Mouse (Mus musculus): ENCODE results near the gene Krtap4-8. TPM values are rescaled to one million over a fixed set of nuclear protein-coding genes. Genes with fewer than 3 reads are reported as not detected.

Krtap4-8 gene
- polyA plus RNA-seq, 1 experiment: not detected

DNA sequence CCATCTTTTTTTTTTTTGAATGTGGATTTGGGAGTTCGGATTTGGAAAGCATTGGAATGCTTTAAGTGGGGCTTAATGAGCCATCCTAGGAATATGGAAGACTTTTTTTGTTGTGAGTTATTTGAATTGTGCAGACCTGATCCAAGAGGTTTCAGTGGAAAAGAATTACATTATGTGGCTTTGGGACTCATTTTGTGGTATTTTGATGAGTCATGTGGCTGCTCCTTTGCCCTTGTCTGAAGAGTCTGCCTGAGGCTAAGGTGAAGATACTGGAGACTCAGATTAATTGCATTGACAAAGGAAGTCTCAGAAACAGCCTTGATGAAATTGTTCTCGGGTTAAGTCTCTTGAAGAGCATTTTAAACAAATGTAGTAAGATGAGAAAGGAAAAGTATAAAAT, 12.1 kb downstream of the Krtap4-8 start:
- TF ChIP-seq CTCF (IDR thresholded peaks at IDR 0.05; ENCODE audit: borderline replicate concordance, control insufficient read depth, extremely low read depth, insufficient read depth, low read length, poor library complexity) (no peak), POLR2A (IDR thresholded peaks at IDR 0.05; ENCODE audit: control insufficient read depth, extremely low read depth, insufficient read depth, low read length, poor library complexity) (no peak)

DNA sequence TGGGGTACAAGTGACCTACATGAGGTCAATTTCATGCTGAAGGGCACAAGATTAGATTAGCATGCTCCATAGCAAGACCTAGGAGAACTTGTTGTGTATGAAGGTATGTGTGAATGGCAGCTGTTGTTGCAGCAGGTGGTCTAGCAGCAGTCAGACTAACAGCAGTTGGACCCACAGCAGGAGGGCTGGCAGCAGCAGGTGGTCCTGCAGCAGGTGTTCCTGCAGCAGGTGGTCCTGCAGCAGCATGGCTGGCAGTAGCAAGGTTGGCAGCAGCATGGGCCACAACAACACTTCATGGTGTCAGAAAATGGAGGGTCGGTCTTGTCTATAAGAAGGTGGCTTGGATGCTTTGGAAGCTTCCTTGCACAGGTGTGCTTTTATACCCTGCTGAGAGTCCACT, 21.6 kb downstream of the Krtap4-8 start:
- WGBS: 100% methylated on average over 1 of the region's 1 CpGs
- no peak overlapping the region for H3K27ac ChIP-seq (ENCODE audit: control insufficient read depth, insufficient read depth, low read length)

More for the DNA sequence above, 12.1 kb downstream of the Krtap4-8 start:
- Histone ChIP-seq H3K27ac (ENCODE audit: control insufficient read depth, insufficient read depth, low read length) (no peak overlapping the region), H3K27me3 (ENCODE audit: control insufficient read depth, insufficient read depth, low read length) (no peaks in the 10 kb centered on the region), H3K4me1 (replicated peaks; ENCODE audit: control insufficient read depth, insufficient read depth, low read length) (no peaks in the 10 kb centered on the region), H3K36me3 (ENCODE audit: control insufficient read depth, insufficient read depth, low read length) (no peaks in the 10 kb centered on the region), H3K4me3 (ENCODE audit: control insufficient read depth, insufficient read depth, low read length) (no peak overlapping the region)
- 89% methylated on average over 2 of the region's 2 CpGs for WGBS
- DNase-seq: no peak

DNA sequence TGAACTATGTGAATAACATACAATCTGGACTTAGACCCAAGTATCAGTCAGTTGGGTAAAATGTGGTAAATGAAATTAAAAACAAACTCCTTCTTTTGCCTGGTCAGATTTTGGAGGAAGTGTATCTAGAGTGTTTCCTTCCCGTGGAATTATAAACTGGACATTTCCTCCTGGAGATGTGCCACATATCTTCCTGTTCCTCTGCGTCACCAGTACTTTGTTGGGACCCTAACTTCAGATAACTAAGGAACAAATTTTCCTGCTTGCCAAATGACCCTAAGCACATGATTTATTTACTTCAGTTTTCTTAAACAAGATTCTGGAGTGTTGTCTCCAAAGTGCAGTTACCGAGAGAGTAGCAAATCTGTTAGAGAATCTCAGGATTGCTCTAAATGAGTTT, 36.5 kb downstream of the Krtap4-8 start:
- no peak for TF ChIP-seq POLR2A (IDR thresholded peaks at IDR 0.05; ENCODE audit: control insufficient read depth, extremely low read depth, insufficient read depth, low read length, poor library complexity)
- TF ChIP-seq CTCF (IDR thresholded peaks at IDR 0.05; ENCODE audit: borderline replicate concordance, control insufficient read depth, extremely low read depth, insufficient read depth, low read length, poor library complexity): no peak
- no peaks in the 10 kb centered on the region for H3K27me3 ChIP-seq (ENCODE audit: control insufficient read depth, insufficient read depth, low read length)
- no peak for DNase-seq
- H3K4me1 ChIP-seq (replicated peaks; ENCODE audit: control insufficient read depth, insufficient read depth, low read length): no peaks in the 10 kb centered on the region
- WGBS: 93% methylated on average over 3 of the region's 3 CpGs
- no peak overlapping the region for H3K27ac ChIP-seq (ENCODE audit: control insufficient read depth, insufficient read depth, low read length)
- H3K4me3 ChIP-seq (ENCODE audit: control insufficient read depth, insufficient read depth, low read length): no peak overlapping the region
- no peaks in the 10 kb centered on the region for H3K36me3 ChIP-seq (ENCODE audit: control insufficient read depth, insufficient read depth, low read length)

More for the DNA sequence above, 21.6 kb downstream of the Krtap4-8 start:
- no peaks in the 10 kb centered on the region for H3K27me3 ChIP-seq (ENCODE audit: control insufficient read depth, insufficient read depth, low read length)
- TF ChIP-seq CTCF (IDR thresholded peaks at IDR 0.05; ENCODE audit: borderline replicate concordance, control insufficient read depth, extremely low read depth, insufficient read depth, low read length, poor library complexity): no peak
- no peak for TF ChIP-seq POLR2A (IDR thresholded peaks at IDR 0.05; ENCODE audit: control insufficient read depth, extremely low read depth, insufficient read depth, low read length, poor library complexity)
- H3K4me1 ChIP-seq (replicated peaks; ENCODE audit: control insufficient read depth, insufficient read depth, low read length): no peaks in the 10 kb centered on the region
- H3K4me3 ChIP-seq (ENCODE audit: control insufficient read depth, insufficient read depth, low read length): no peak overlapping the region
- DNase-seq: no peak
- H3K36me3 ChIP-seq (ENCODE audit: control insufficient read depth, insufficient read depth, low read length): no peaks in the 10 kb centered on the region

DNA sequence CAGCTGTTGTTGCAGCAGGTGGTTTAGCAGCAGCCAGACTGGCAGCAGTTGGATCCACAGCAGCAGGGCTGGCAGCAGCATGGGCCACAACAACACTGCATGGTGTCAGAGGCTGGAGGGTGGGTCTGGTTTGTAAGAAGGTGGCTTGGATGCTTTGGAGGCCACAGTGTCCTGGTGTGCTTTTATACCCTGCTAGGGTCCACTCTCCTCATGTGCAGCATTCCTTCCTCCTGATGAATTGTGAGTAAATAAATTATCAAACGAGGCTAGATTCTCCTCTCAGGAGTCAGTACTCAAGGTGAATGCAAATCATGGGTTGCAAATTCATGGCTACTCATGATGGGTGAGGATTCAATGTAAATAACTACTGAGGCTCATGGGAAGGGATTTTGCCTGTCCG, 46.3 kb downstream of the Krtap4-8 start, which contains the start of gene Gm14180:
TSS of gene Gm14180 (minus strand) at position 101 of the 400 bp plus-strand sequence.
- 68% methylated on average over 2 of the region's 2 CpGs for WGBS
- no peak within 1 kb of the TSS for H3K4me3 ChIP-seq (ENCODE audit: control insufficient read depth, insufficient read depth, low read length)
- H3K27ac ChIP-seq (ENCODE audit: control insufficient read depth, insufficient read depth, low read length): no peak within 1 kb of the TSS
- H3K36me3 ChIP-seq (ENCODE audit: control insufficient read depth, insufficient read depth, low read length): no peaks in the 10 kb centered on the region
- no peaks in the 10 kb centered on the region for H3K4me1 ChIP-seq (replicated peaks; ENCODE audit: control insufficient read depth, insufficient read depth, low read length)
- no peaks in the 10 kb centered on the region for H3K27me3 ChIP-seq (ENCODE audit: control insufficient read depth, insufficient read depth, low read length)
- no peak for DNase-seq
- TF ChIP-seq POLR2A (IDR thresholded peaks at IDR 0.05; ENCODE audit: control insufficient read depth, extremely low read depth, insufficient read depth, low read length, poor library complexity): no peak
- no peak for TF ChIP-seq CTCF (IDR thresholded peaks at IDR 0.05; ENCODE audit: borderline replicate concordance, control insufficient read depth, extremely low read depth, insufficient read depth, low read length, poor library complexity)

Other genes starting within 250 kb of the Krtap4-8 start
- 0.09 TPM in 1 of 2 replicates, not detected in the other for gene Krt40, start 237.5 kb downstream of the Krtap4-8 start, polyA plus RNA-seq (2012; rRNA removed)
- 0.46 and 0.66 TPM in 2 replicates for gene Krtap3-3, start 229.8 kb downstream of the Krtap4-8 start, polyA plus RNA-seq (2012; rRNA removed)
- gene Krtap3-2, start 223.9 kb downstream of the Krtap4-8 start, polyA plus RNA-seq (2012; rRNA removed): 0.15 and 0.19 TPM in 2 replicates
- not detected in 2 replicates for gene Gm11939, start 221.2 kb downstream of the Krtap4-8 start, polyA plus RNA-seq (2012; rRNA removed)
- gene Krtap3-1, start 214.1 kb downstream of the Krtap4-8 start, polyA plus RNA-seq (2012; rRNA removed): 0.43 and 0.81 TPM in 2 replicates
- not detected in 2 replicates for gene Krtap1-5, start 199.7 kb downstream of the Krtap4-8 start, polyA plus RNA-seq (2012; rRNA removed)
- not detected in 2 replicates for gene Krtap1-4, start 197.1 kb downstream of the Krtap4-8 start, polyA plus RNA-seq (2012; rRNA removed)
- gene Krtap1-3, start 189.4 kb downstream of the Krtap4-8 start, polyA plus RNA-seq (2012; rRNA removed): not detected in 2 replicates
- not detected in 2 replicates for gene Krtap9-3, start 182.6 kb downstream of the Krtap4-8 start, polyA plus RNA-seq (2012; rRNA removed)
- gene Gm11938, start 177.4 kb downstream of the Krtap4-8 start, polyA plus RNA-seq (2012; rRNA removed): 0.33 TPM in 1 of 2 replicates, not detected in the other
- gene Gm11937, start 170.5 kb downstream of the Krtap4-8 start, polyA plus RNA-seq (2012; rRNA removed): not detected in 2 replicates
- 0.22 and 0.37 TPM in 2 replicates for gene Krtap2-4, start 165.9 kb downstream of the Krtap4-8 start, polyA plus RNA-seq (2012; rRNA removed)
- not detected in 2 replicates for gene Gm11562, start 160.3 kb downstream of the Krtap4-8 start, polyA plus RNA-seq (2012; rRNA removed)
- not detected in 2 replicates for gene Krtap4-1, start 152.5 kb downstream of the Krtap4-8 start, polyA plus RNA-seq (2012; rRNA removed)
- gene Krtap4-2, start 145.6 kb downstream of the Krtap4-8 start, polyA plus RNA-seq (2012; rRNA removed): not detected in 2 replicates
- gene Krtap4-7, start 136.6 kb downstream of the Krtap4-8 start, polyA plus RNA-seq (2012; rRNA removed): not detected in 2 replicates
- not detected in 2 replicates for gene Gm11555, start 130.5 kb downstream of the Krtap4-8 start, polyA plus RNA-seq (2012; rRNA removed)
- gene Gm11563, start 121.7 kb downstream of the Krtap4-8 start, polyA plus RNA-seq (2012; rRNA removed): not detected in 2 replicates
- gene Krtap4-6, start 114.7 kb downstream of the Krtap4-8 start, polyA plus RNA-seq (2012; rRNA removed): not detected in 2 replicates
- not detected in 2 replicates for gene Gm14190, start 90.0 kb downstream of the Krtap4-8 start, polyA plus RNA-seq (2012; rRNA removed)
- gene Gm14180, start 46.4 kb downstream of the Krtap4-8 start, polyA plus RNA-seq (2012; rRNA removed): not detected in 2 replicates
- gene Gm11595, start 7.8 kb downstream of the Krtap4-8 start, polyA plus RNA-seq (2012; rRNA removed): not detected in 2 replicates
- 0.17 TPM in 1 of 2 replicates, not detected in the other for gene Krtap4-9, start 4.5 kb upstream of the Krtap4-8 start, polyA plus RNA-seq (2012; rRNA removed)
- gene Gm11596, start 12.8 kb upstream of the Krtap4-8 start, polyA plus RNA-seq (2012; rRNA removed): not detected in 2 replicates
- gene Gm11569, start 18.2 kb upstream of the Krtap4-8 start, polyA plus RNA-seq (2012; rRNA removed): not detected in 2 replicates
- not detected in 2 replicates for gene Gm11554, start 23.7 kb upstream of the Krtap4-8 start, polyA plus RNA-seq (2012; rRNA removed)
- gene Krtap4-13, start 29.2 kb upstream of the Krtap4-8 start, polyA plus RNA-seq (2012; rRNA removed): not detected in 2 replicates
- not detected in 2 replicates for gene Gm11564, start 35.0 kb upstream of the Krtap4-8 start, polyA plus RNA-seq (2012; rRNA removed)
- gene 2300003K06Rik, start 57.4 kb upstream of the Krtap4-8 start, polyA plus RNA-seq (2012; rRNA removed): not detected in 2 replicates
- 0.28 TPM in 1 of 2 replicates, not detected in the other for gene Krtap4-16, start 70.9 kb upstream of the Krtap4-8 start, polyA plus RNA-seq (2012; rRNA removed)
- not detected in 2 replicates for gene Gm11568, start 77.2 kb upstream of the Krtap4-8 start, polyA plus RNA-seq (2012; rRNA removed)
- gene Gm11559, start 83.8 kb upstream of the Krtap4-8 start, polyA plus RNA-seq (2012; rRNA removed): 0.31 TPM in 1 of 2 replicates, not detected in the other
- not detected in 2 replicates for gene Krtap9-1, start 92.7 kb upstream of the Krtap4-8 start, polyA plus RNA-seq (2012; rRNA removed)
- not detected in 2 replicates for gene Gm11567, start 98.5 kb upstream of the Krtap4-8 start, polyA plus RNA-seq (2012; rRNA removed)
- gene Krtap31-1, start 127.2 kb upstream of the Krtap4-8 start, polyA plus RNA-seq (2012; rRNA removed): 0.13 TPM in 1 of 2 replicates, not detected in the other
- not detected in 2 replicates for gene Gm11565, start 134.0 kb upstream of the Krtap4-8 start, polyA plus RNA-seq (2012; rRNA removed)
- gene Krtap31-2, start 155.6 kb upstream of the Krtap4-8 start, polyA plus RNA-seq (2012; rRNA removed): 0.11 TPM in 1 of 2 replicates, not detected in the other
- not detected in 2 replicates for gene Krtap9-5, start 167.8 kb upstream of the Krtap4-8 start, polyA plus RNA-seq (2012; rRNA removed)
- not detected in 2 replicates for gene Krtap29-1, start 198.3 kb upstream of the Krtap4-8 start, polyA plus RNA-seq (2012; rRNA removed)
- not detected in 2 replicates for gene Krtap16-1, start 205.9 kb upstream of the Krtap4-8 start, polyA plus RNA-seq (2012; rRNA removed)
- 0.31 and 0.43 TPM in 2 replicates for gene Krtap17-1, start 213.3 kb upstream of the Krtap4-8 start, polyA plus RNA-seq (2012; rRNA removed)
- 0.11 and 0.14 TPM in 2 replicates for gene Krt33a, start 235.5 kb upstream of the Krtap4-8 start, polyA plus RNA-seq (2012; rRNA removed)
- 0.44 TPM in 1 of 2 replicates, not detected in the other for gene Krt33b, start 249.2 kb upstream of the Krtap4-8 start, polyA plus RNA-seq (2012; rRNA removed)

Data from thymus, adult 2 months (tissue).